Mouse (Mus musculus) gastrocnemius, adult 2 months (tissue): ENCODE measurements around the gene Maml3. TPM values are rescaled to one million over a fixed set of nuclear protein-coding genes. Genes with fewer than 3 reads are reported as not detected.

ENCODE experiments used
- DNase-seq: peaks from one replicate; pipeline ENCODE4 v3.0.0; 2022
- H3K27ac ChIP-seq: fragments of 200-600 bp; 2 replicates; pipeline ENCODE4 v1.8.1; 2022; ENCODE audit warnings: mild to moderate bottlenecking
- H3K4me3 ChIP-seq: fragments of 200-600 bp; 2 replicates; pipeline ENCODE4 v1.8.1; 2022; ENCODE audit warnings: mild to moderate bottlenecking, moderate library complexity
- CTCF ChIP-seq: fragments of 200-600 bp; IDR thresholded peaks from 2 replicates; pipeline ENCODE4 v1.8.1; 2022; ENCODE audit warnings: antibody characterized with exemption, mild to moderate bottlenecking, moderate library complexity
- intact Hi-C: fragments of 180-260 bp; cut with DNase I; formaldehyde crosslinking; loops from one replicate; pipeline ENCODE4 v1.15.1; 2025
- total RNA-seq, 2 experiments: library from RNA; stranded (reverse); gene quantifications; 2 replicates each; pipeline ENCODE4 v1.2.3; 2021

The Maml3 gene
- total RNA-seq, 2 experiments from 2014 or later = 2.0 to 2.5 TPM

- intact Hi-C loops = no loop called here
- no peak for DNase-seq
- Histone ChIP-seq H3K4me3 (no peak overlapping the region), H3K27ac (peak overlapping the region; percentile 3; the same call in 1 of the 2 replicates)
- TF ChIP-seq CTCF = no peak
These were observed 70.9 kb downstream of the Maml3 start for GRCm38 (mm10) chr3:52033857-52034588.

- no peak for TF ChIP-seq CTCF
- DNase-seq = no peak
- Histone ChIP-seq H3K27ac (no peak overlapping the region), H3K4me3 (no peak overlapping the region)
- intact Hi-C loops = no loop called here
These were observed 73.5 kb downstream of the Maml3 start for GRCm38 (mm10) chr3:52031327-52031726.

- Histone ChIP-seq H3K4me3 (peak overlapping the region; percentile 63), H3K27ac (peak overlapping the region; percentile 28)
- no peak for DNase-seq
- TF ChIP-seq CTCF = peak; percentile 16; the same call in 1 of the 2 replicates
- intact Hi-C loops = no loop called here
These were observed 74.8 kb downstream of the Maml3 start for GRCm38 (mm10) chr3:52030114-52030513.

- no peak for TF ChIP-seq CTCF
- DNase-seq = no peak
- intact Hi-C loops = no loop called here
- Histone ChIP-seq H3K27ac (peak overlapping the region; percentile 28), H3K4me3 (peak overlapping the region; percentile 63)
These were observed 75.2 kb downstream of the Maml3 start for GRCm38 (mm10) chr3:52029661-52030081.

- DNase-seq = no peak
- intact Hi-C loops = no loop called here
- Histone ChIP-seq H3K27ac (no peak overlapping the region), H3K4me3 (no peak overlapping the region)
- no peak for TF ChIP-seq CTCF
These were observed 76.9 kb downstream of the Maml3 start for GRCm38 (mm10) chr3:52027972-52028371.

- Histone ChIP-seq H3K27ac (no peak overlapping the region), H3K4me3 (no peak overlapping the region)
- no peak for TF ChIP-seq CTCF
- intact Hi-C loops = no loop called here
- DNase-seq = no peak
These were observed 82.4 kb downstream of the Maml3 start for GRCm38 (mm10) chr3:52022486-52022885.

- no peak for TF ChIP-seq CTCF
- intact Hi-C loops = no loop called here
- peak overlapping the region; percentile 60 for H3K4me3 ChIP-seq
- no peak for DNase-seq
- peak overlapping the region; percentile 38; the same call in 1 of the 2 replicates for H3K27ac ChIP-seq
These were observed 86.8 kb downstream of the Maml3 start for GRCm38 (mm10) chr3:52018103-52018439.

- no peak for TF ChIP-seq CTCF
- H3K27ac ChIP-seq = peak overlapping the region; percentile 38
- intact Hi-C loops = no loop called here
- peak overlapping the region; percentile 60 for H3K4me3 ChIP-seq
- DNase-seq = no peak
These were observed 87.3 kb downstream of the Maml3 start for GRCm38 (mm10) chr3:52017439-52018102.

- no peak for TF ChIP-seq CTCF
- Histone ChIP-seq H3K27ac (no peak overlapping the region), H3K4me3 (no peak overlapping the region)
- no peak for DNase-seq
- intact Hi-C loops = no loop called here
These were observed 88.7 kb downstream of the Maml3 start for GRCm38 (mm10) chr3:52016178-52016577.

GRCm38 (mm10) chr3:52015556-52015955, 89.3 kb downstream of the Maml3 start:
- intact Hi-C loops = no loop called here
- H3K27ac ChIP-seq = no peak overlapping the region
- no peak for TF ChIP-seq CTCF

GRCm38 (mm10) chr3:52011032-52011710, 93.7 kb downstream of the Maml3 start:
- Histone ChIP-seq H3K27ac (no peak overlapping the region), H3K4me3 (no peak overlapping the region)
- intact Hi-C loops = no loop called here
- DNase-seq = no peak
- no peak for TF ChIP-seq CTCF

More at GRCm38 (mm10) chr3:52015556-52015955, 89.3 kb downstream of the Maml3 start:
- no peak for DNase-seq
- no peak overlapping the region for H3K4me3 ChIP-seq

- no peak overlapping the region for H3K4me3 ChIP-seq
- no peak for DNase-seq
- TF ChIP-seq CTCF = peak; percentile 6; the same call in 1 of the 2 replicates
- intact Hi-C loops = loop anchor here (10.0 kb wide), 1 partner anchor 305 kb away; no protein-coding TSS in a partner anchor
- no peak overlapping the region for H3K27ac ChIP-seq
These were observed 95.6 kb downstream of the Maml3 start for GRCm38 (mm10) chr3:52009321-52009720.
